Mouse (Mus musculus): ENCODE results near the gene Wnk4. TPM values are rescaled to one million over a fixed set of nuclear protein-coding genes. Genes with fewer than 3 reads are reported as not detected.
A peak's percentile ranks its signal among the peaks of the same experiment; 100 is the strongest.

Gene Wnk4
- polyA plus RNA-seq, 1 experiment from 2014 or later: 2.2 TPM

DNA sequence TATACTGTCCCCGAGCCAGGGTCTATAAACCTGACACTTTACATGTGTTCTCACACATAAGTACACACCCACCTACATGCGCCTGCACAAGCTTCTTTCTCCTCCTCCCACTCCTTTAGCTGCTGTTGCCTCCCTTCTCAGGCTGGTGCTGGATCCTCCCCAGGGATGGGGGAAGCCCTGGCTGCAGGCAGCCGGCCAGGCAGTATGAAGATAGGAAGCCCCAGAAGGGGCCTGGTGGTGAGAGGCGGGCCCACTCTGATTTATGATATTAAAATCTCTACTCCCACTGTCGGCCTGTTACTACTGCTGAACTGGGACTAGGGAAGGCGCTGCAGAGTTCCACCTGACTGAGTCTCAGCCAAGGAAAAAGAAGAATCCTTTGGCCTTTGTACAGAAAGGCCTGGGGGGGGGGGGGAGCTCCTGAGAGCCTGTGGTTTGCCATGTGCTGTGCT lies 1.1 kb upstream of the Wnk4 start:
- Histone ChIP-seq H3K27ac (ENCODE audit: low read depth) (peak overlapping the region; percentile 72), H3K27me3 (ENCODE audit: insufficient read depth, low read length) (peaks cover 25% of the 10 kb centered on the region), H3K9ac (replicated peaks) (peak overlapping the region; percentile 68), H3K4me3 (ENCODE audit: low read depth, low read length) (no peak overlapping the region), H3K4me2 (ENCODE audit: low read depth, low read length) (peak overlapping the region; percentile 87), H3K4me1 (ENCODE audit: insufficient read depth) (peaks cover 47% of the 10 kb centered on the region), H3K9me3 (ENCODE audit: low read length) (no peaks in the 10 kb centered on the region), H3K36me3 (replicated peaks; ENCODE audit: insufficient read depth, low read length) (peaks cover 25% of the 10 kb centered on the region)
- DNase-seq (no peak), ATAC-seq (no peak)
- 36% methylated on average over 6 of the region's 6 CpGs for WGBS (ENCODE audit: insufficient replicate concordance)
- TF ChIP-seq EP300 (IDR thresholded peaks at IDR 0.05; ENCODE audit: low read depth) (no peak), CTCF (IDR thresholded peaks at IDR 0.05; ENCODE audit: low read depth) (no peak)

DNA sequence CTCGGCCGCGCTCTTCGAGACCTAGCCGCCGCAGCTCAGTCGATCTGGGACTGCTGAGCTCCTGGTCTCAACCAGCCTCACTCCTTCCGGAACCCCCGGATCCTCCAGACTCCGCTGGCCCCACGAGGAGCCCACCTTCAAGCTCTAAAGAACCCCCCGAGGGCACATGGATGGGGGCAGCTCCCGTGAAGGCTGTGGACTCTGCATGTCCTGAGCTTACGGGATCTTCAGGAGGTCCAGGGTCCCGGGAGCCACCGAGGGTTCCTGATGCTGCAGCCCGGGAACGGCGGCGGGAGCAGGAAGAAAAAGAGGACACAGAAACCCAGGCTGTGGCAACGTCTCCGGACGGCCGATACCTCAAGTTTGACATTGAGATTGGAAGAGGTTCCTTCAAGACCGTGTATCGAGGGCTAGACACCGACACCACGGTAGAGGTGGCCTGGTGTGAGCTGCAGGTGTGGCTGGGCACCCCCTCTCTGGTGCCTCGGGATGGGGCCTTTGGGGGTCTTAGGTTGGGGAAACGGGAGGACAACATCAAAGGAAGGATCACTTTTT lies 536 bp downstream of the Wnk4 start:
- peaks cover 23% of the 10 kb centered on the region for H3K36me3 ChIP-seq (replicated peaks; ENCODE audit: insufficient read depth, low read length)
- peaks cover 39% of the 10 kb centered on the region for H3K27me3 ChIP-seq (ENCODE audit: insufficient read depth, low read length)

DNA sequence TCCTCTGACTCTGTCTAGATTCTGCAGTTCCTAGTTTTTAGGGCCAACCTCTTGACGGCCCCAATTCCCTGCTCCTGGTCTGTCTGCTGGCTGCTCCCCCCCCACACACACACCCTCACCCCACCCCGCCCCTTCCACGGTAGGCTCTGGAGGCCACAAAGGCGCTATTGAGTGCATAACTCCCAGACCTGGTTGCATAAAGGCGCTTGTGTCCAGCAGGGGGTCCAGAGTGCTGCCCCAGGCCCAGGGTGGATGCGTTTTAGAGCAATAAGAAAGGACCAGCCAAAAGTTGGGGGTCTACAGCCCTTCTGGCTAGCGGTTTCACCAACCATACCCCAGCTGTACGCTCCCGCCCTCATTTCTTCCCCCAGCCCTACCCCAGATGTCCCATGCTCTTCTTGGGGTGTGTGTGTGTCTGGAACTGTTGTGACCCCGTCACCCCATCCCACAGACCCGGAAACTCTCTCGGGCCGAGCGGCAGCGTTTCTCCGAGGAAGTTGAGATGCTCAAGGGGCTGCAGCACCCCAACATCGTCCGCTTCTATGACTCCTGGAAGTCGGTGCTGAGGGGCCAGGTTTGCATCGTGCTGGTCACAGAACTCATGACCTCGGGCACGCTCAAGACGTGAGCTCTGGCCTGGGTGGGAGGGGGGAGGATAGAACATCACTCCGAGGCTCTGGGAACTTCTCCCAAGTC lies 2.1 kb downstream of the Wnk4 start:
- ATAC-seq (no peak), DNase-seq (no peak)
- TF ChIP-seq CTCF (IDR thresholded peaks at IDR 0.05; ENCODE audit: low read depth) (0 out of 2 replicates have a peak, but pooled peaks have one; percentile 2), EP300 (IDR thresholded peaks at IDR 0.05; ENCODE audit: low read depth) (no peak)
- Histone ChIP-seq H3K27me3 (ENCODE audit: insufficient read depth, low read length) (peaks cover 42% of the 10 kb centered on the region), H3K9ac (replicated peaks) (no peak overlapping the region; the same call in 1 of the 2 replicates), H3K27ac (ENCODE audit: low read depth) (no peak overlapping the region), H3K4me1 (ENCODE audit: insufficient read depth) (peaks cover 43% of the 10 kb centered on the region), H3K36me3 (replicated peaks; ENCODE audit: insufficient read depth, low read length) (peaks cover 17% of the 10 kb centered on the region), H3K4me2 (ENCODE audit: low read depth, low read length) (peak overlapping the region; percentile 87), H3K4me3 (ENCODE audit: low read depth, low read length) (peak overlapping the region; percentile 64; the same call in 1 of the 2 replicates), H3K9me3 (ENCODE audit: low read length) (no peaks in the 10 kb centered on the region)
- 7% methylated on average over 24 of the region's 24 CpGs for WGBS (ENCODE audit: insufficient replicate concordance)

More for the DNA sequence above, 536 bp downstream of the Wnk4 start:
- H3K4me2 ChIP-seq (ENCODE audit: low read depth, low read length): peak overlapping the region; percentile 87
- DNase-seq: no peak
- no peaks in the 10 kb centered on the region for H3K9me3 ChIP-seq (ENCODE audit: low read length)
- under 1% methylated on average over 30 of the region's 30 CpGs for WGBS (ENCODE audit: insufficient replicate concordance)
- peaks cover 47% of the 10 kb centered on the region for H3K4me1 ChIP-seq (ENCODE audit: insufficient read depth)
- TF ChIP-seq CTCF (IDR thresholded peaks at IDR 0.05; ENCODE audit: low read depth) (no peak), EP300 (IDR thresholded peaks at IDR 0.05; ENCODE audit: low read depth) (no peak)
- H3K9ac ChIP-seq (replicated peaks): peak overlapping the region; percentile 68
- peak overlapping the region; percentile 64 for H3K4me3 ChIP-seq (ENCODE audit: low read depth, low read length)
- peak; percentile 5; the same call in 1 of the 2 replicates for ATAC-seq
- peak overlapping the region; percentile 72; the same call in 1 of the 2 replicates for H3K27ac ChIP-seq (ENCODE audit: low read depth)

DNA sequence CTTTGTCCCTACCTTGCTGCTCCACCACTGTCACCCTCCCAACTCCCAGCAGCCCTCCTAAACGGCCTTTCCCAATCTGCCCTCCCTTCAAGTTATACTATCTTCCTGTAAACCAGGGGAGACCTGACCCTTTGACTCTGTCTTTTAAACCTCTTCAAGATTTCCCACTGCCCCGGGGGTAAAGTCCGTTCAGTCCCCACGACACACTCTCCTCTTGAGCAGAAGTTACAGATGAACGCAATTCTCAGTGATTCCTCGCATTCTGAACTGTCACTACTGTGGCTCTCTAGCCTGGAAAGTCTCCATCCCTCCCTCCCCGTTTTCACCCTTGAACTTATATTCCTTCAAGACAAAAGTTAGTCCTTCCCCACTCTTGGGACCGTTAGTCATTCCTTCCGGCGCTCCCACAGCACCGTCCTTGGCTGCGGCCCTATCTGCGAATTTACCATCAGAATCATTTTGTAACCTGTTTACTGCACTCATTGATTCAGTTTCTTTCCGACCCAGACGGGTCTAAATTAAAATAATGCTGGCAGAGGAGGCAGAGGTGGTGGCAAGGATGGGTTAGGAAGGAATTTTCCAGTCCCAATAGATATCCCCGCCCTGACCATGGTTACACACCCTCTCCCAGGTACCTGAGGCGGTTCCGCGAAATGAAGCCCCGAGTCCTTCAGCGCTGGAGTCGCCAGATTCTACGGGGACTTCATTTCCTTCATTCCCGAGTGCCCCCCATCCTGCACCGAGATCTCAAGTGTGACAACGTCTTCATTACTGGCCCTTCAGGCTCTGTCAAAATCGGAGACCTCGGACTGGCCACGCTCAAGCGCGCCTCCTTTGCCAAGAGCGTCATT lies 3.0 kb downstream of the Wnk4 start:
- Histone ChIP-seq H3K9ac (replicated peaks) (no peak overlapping the region), H3K4me3 (ENCODE audit: low read depth, low read length) (no peak overlapping the region), H3K36me3 (replicated peaks; ENCODE audit: insufficient read depth, low read length) (peaks cover 10% of the 10 kb centered on the region), H3K27ac (ENCODE audit: low read depth) (no peak overlapping the region), H3K4me2 (ENCODE audit: low read depth, low read length) (no peak overlapping the region), H3K27me3 (ENCODE audit: insufficient read depth, low read length) (peaks cover 42% of the 10 kb centered on the region), H3K4me1 (ENCODE audit: insufficient read depth) (peaks cover 43% of the 10 kb centered on the region), H3K9me3 (ENCODE audit: low read length) (no peaks in the 10 kb centered on the region)
- WGBS (ENCODE audit: insufficient replicate concordance): 21% methylated on average over 32 of the region's 32 CpGs
- TF ChIP-seq EP300 (IDR thresholded peaks at IDR 0.05; ENCODE audit: low read depth): no peak
- TF ChIP-seq CTCF (IDR thresholded peaks at IDR 0.05; ENCODE audit: low read depth): no peak
- ATAC-seq (no peak), DNase-seq (no peak)

DNA sequence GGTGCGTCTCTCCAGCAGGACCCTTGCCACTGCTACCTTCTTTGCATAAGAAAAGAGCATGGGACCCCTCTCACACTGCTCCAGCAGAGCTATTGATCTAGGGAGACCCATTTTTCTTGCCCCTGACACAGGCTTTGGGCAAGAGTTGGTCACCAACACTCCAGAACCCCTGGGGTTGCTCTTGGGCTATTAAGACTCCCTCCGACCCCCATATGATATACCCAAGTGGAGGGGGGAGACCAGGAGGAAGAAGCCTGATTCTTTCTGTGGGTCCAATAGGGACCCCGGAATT lies 3.6 kb downstream of the Wnk4 start:
- WGBS (ENCODE audit: insufficient replicate concordance): 46% methylated on average over 3 of the region's 3 CpGs
- no peak for DNase-seq
- H3K4me1 ChIP-seq (ENCODE audit: insufficient read depth): peaks cover 40% of the 10 kb centered on the region
- H3K9me3 ChIP-seq (ENCODE audit: low read length): no peaks in the 10 kb centered on the region
- ATAC-seq: no peak
- H3K9ac ChIP-seq (replicated peaks): no peak overlapping the region
- H3K36me3 ChIP-seq (replicated peaks; ENCODE audit: insufficient read depth, low read length): peaks cover 4% of the 10 kb centered on the region
- no peak overlapping the region for H3K4me3 ChIP-seq (ENCODE audit: low read depth, low read length)
- H3K4me2 ChIP-seq (ENCODE audit: low read depth, low read length): no peak overlapping the region
- H3K27me3 ChIP-seq (ENCODE audit: insufficient read depth, low read length): peaks cover 42% of the 10 kb centered on the region
- no peak for TF ChIP-seq EP300 (IDR thresholded peaks at IDR 0.05; ENCODE audit: low read depth)
- TF ChIP-seq CTCF (IDR thresholded peaks at IDR 0.05; ENCODE audit: low read depth): no peak
- no peak overlapping the region for H3K27ac ChIP-seq (ENCODE audit: low read depth)

DNA sequence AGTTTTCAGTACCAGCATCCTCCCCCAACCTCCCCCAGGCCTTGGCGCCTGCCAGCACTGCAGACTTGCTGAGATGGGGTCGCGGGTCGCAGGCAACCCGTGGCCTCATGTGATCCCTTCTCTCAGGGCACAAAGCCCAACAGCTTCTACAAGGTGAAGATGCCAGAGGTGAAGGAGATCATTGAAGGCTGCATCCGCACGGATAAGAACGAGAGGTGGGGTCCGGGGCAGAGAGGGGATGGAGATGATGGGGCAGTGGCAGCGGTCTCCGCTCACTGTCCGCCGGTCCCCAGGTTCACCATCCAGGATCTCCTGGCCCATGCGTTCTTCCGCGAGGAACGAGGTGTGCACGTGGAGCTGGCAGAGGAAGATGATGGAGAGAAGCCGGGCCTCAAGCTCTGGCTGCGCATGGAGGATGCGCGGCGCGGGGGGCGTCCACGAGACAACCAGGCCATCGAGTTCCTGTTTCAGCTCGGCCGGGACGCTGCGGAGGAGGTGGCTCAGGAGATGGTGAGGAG lies 4.6 kb downstream of the Wnk4 start:
- H3K9ac ChIP-seq (replicated peaks): no peak overlapping the region
- H3K4me1 ChIP-seq (ENCODE audit: insufficient read depth): peaks cover 34% of the 10 kb centered on the region
- no peak for ATAC-seq
- H3K4me2 ChIP-seq (ENCODE audit: low read depth, low read length): peak overlapping the region; percentile 38; the same call in 1 of the 2 replicates
- 20% methylated on average over 31 of the region's 31 CpGs for WGBS (ENCODE audit: insufficient replicate concordance)
- H3K27ac ChIP-seq (ENCODE audit: low read depth): no peak overlapping the region
- H3K27me3 ChIP-seq (ENCODE audit: insufficient read depth, low read length): peaks cover 42% of the 10 kb centered on the region
- no peaks in the 10 kb centered on the region for H3K9me3 ChIP-seq (ENCODE audit: low read length)
- no peak for TF ChIP-seq CTCF (IDR thresholded peaks at IDR 0.05; ENCODE audit: low read depth)
- no peak for TF ChIP-seq EP300 (IDR thresholded peaks at IDR 0.05; ENCODE audit: low read depth)
- no peak for DNase-seq
- no peaks in the 10 kb centered on the region for H3K36me3 ChIP-seq (replicated peaks; ENCODE audit: insufficient read depth, low read length)
- H3K4me3 ChIP-seq (ENCODE audit: low read depth, low read length): peak overlapping the region; percentile 13

All from liver, postnatal 0 days (tissue).